Mouse (Mus musculus): ENCODE measurements around the gene P3h3. TPM values are rescaled to one million over a fixed set of nuclear protein-coding genes. Genes with fewer than 3 reads are reported as not detected.
"Not testable (repeated sequence)": the region's sequence is repeated elsewhere in the genome, so short reads cannot be mapped to it uniquely, and the experiment has no call there.

P3h3 gene
- total RNA-seq, 2 experiments from 2014 or later = 0.09 TPM; not detected in 1

- ATAC-seq (ENCODE audit: poor library complexity, severe bottlenecking) = not testable (repeated sequence)
Observed at GRCm38 (mm10) chr6:124810566-124811402, 46.8 kb downstream of the P3h3 start.

- ATAC-seq (ENCODE audit: poor library complexity, severe bottlenecking) = no peak
Observed at GRCm38 (mm10) chr6:124809775-124810538, 47.6 kb downstream of the P3h3 start.

GRCm38 (mm10) chr6:124809052-124809774 is 48.3 kb downstream of the P3h3 start:
- ATAC-seq (ENCODE audit: poor library complexity, severe bottlenecking) = peak; percentile 50

- ATAC-seq (ENCODE audit: poor library complexity, severe bottlenecking) = peak; percentile 60
Observed at GRCm38 (mm10) chr6:124808358-124809012, 49.1 kb downstream of the P3h3 start, which contains the start of gene Spsb2. Gene Spsb2 (plus strand): TSS chr6:124808661.

- ATAC-seq (ENCODE audit: poor library complexity, severe bottlenecking) = no peak
Observed at GRCm38 (mm10) chr6:124807986-124808357, 49.6 kb downstream of the P3h3 start.

GRCm38 (mm10) chr6:124807366-124807765 is 50.2 kb downstream of the P3h3 start:
- ATAC-seq (ENCODE audit: poor library complexity, severe bottlenecking) = no peak

GRCm38 (mm10) chr6:124806446-124807140 is 51.0 kb downstream of the P3h3 start:
- ATAC-seq (ENCODE audit: poor library complexity, severe bottlenecking) = no peak

- ATAC-seq (ENCODE audit: poor library complexity, severe bottlenecking) = peak; percentile 79
Observed at GRCm38 (mm10) chr6:124805341-124806321, 51.9 kb downstream of the P3h3 start.

GRCm38 (mm10) chr6:124804341-124804740 is 53.2 kb downstream of the P3h3 start:
- no peak for ATAC-seq (ENCODE audit: poor library complexity, severe bottlenecking)

- ATAC-seq (ENCODE audit: poor library complexity, severe bottlenecking) = not testable (repeated sequence)
Observed at GRCm38 (mm10) chr6:124803691-124804090, 53.9 kb downstream of the P3h3 start.

- ATAC-seq (ENCODE audit: poor library complexity, severe bottlenecking) = no peak
Observed at GRCm38 (mm10) chr6:124803061-124803460, 54.5 kb downstream of the P3h3 start.

- not testable (repeated sequence) for ATAC-seq (ENCODE audit: poor library complexity, severe bottlenecking)
Observed at GRCm38 (mm10) chr6:124802400-124802799, 55.2 kb downstream of the P3h3 start.

GRCm38 (mm10) chr6:124796200-124796599 is 61.4 kb downstream of the P3h3 start:
- 0 out of 2 replicates have a peak, but pooled peaks have one; percentile 21 for ATAC-seq (ENCODE audit: poor library complexity, severe bottlenecking)

- no peak for ATAC-seq (ENCODE audit: poor library complexity, severe bottlenecking)
Observed at GRCm38 (mm10) chr6:124795781-124796180, 61.8 kb downstream of the P3h3 start.

- ATAC-seq (ENCODE audit: poor library complexity, severe bottlenecking) = no peak
Observed at GRCm38 (mm10) chr6:124791911-124792310, 65.6 kb downstream of the P3h3 start.
